Mouse (Mus musculus): Measurements from ENCODE around the gene Slco2a1.

GRCm38 (mm10) chr9:103134450-103135030 lies 146.0 kb downstream of the Slco2a1 start:
- no peak for TF ChIP-seq CTCF (IDR thresholded peaks at IDR 0.05; ENCODE audit: low read depth)
- TF ChIP-seq EP300 (IDR thresholded peaks at IDR 0.05; ENCODE audit: low read depth), result no peak

Measured in heart, postnatal 0 days (tissue).